Mouse (Mus musculus) liver, embryonic 14.5 days (tissue): ENCODE results near the gene Llgl2. TPM values are rescaled to one million over a fixed set of nuclear protein-coding genes. Genes with fewer than 3 reads are reported as not detected.
"Not testable (repeated sequence)": the region's sequence is repeated elsewhere in the genome, so short reads cannot be mapped to it uniquely, and the experiment has no call there.

Source experiments
- ATAC-seq: fragments of 200-750 bp; cut with Nextera tagmentation; 2 replicates; pipeline ENCODE4 v1.8.0; 2017; ENCODE audit warnings: moderate number of reproducible peaks, mild to moderate bottlenecking, moderate library complexity; ENCODE audit not compliant: insufficient read depth
- DNase-seq, 3 experiments: peaks; one replicate each; pipeline ENCODE4 v3.0.0-alpha.2; 2012 to 2013; ENCODE audit warnings: low read depth in 3 of 3, low spot score in 3 of 3
- H3K27ac ChIP-seq: fragments of 300-500 bp; sonication (generic); 2 replicates; pipeline ENCODE4 v1.5.1; 2014; ENCODE audit warnings: moderate library complexity, mild to moderate bottlenecking, control low read depth, inconsistent platforms
- H3K27me3 ChIP-seq: fragments of 300-500 bp; sonication (generic); 2 replicates; pipeline ENCODE4 v1.6.1; 2014; ENCODE audit warnings: mild to moderate bottlenecking, low read length, moderate library complexity; ENCODE audit not compliant: control insufficient read depth, insufficient read depth
- H3K36me3 ChIP-seq: fragments of 300-500 bp; sonication (generic); replicated peaks from 2 replicates; pipeline ENCODE4 v1.6.1; 2014; ENCODE audit warnings: low read depth; ENCODE audit not compliant: control insufficient read depth, insufficient read depth
- H3K4me1 ChIP-seq, 2 experiments: fragments of 200-500 bp in 1 of 2; fragments of 300-500 bp in 1 of 2; sonication (generic) in 1 of 2; replicated peaks; 2 replicates each; pipeline ENCODE4 v1.6.1; 2012 to 2014; ENCODE audit warnings: antibody characterized with exemption in 1 of 2, inconsistent platforms in 1 of 2, low read length in 1 of 2; ENCODE audit not compliant: control insufficient read depth in 2 of 2, insufficient read depth in 2 of 2
- H3K4me2 ChIP-seq: fragments of 300-500 bp; sonication (generic); 2 replicates; pipeline ENCODE4 v1.6.1; 2014; ENCODE audit warnings: low read depth, mild to moderate bottlenecking, control low read depth, moderate library complexity
- H3K4me3 ChIP-seq, 2 experiments: fragments of 200-500 bp in 1 of 2; fragments of 300-500 bp in 1 of 2; sonication (generic) in 1 of 2; 2 replicates each; pipeline ENCODE4 v1.5.1; 2012 to 2014; ENCODE audit warnings: low read depth in 2 of 2, low read length in 2 of 2, mild to moderate bottlenecking in 2 of 2, control low read depth in 1 of 2, inconsistent platforms in 1 of 2, moderate library complexity in 1 of 2; ENCODE audit not compliant: insufficient read depth in 1 of 2
- H3K9ac ChIP-seq: fragments of 300-500 bp; sonication (generic); replicated peaks from 2 replicates; pipeline ENCODE4 v1.6.1; 2014; ENCODE audit warnings: mild to moderate bottlenecking, control low read depth, moderate library complexity
- H3K9me3 ChIP-seq: fragments of 300-500 bp; sonication (generic); 2 replicates; pipeline ENCODE4 v1.6.1; 2016; ENCODE audit warnings: low read length, mixed read lengths; ENCODE audit not compliant: control insufficient read depth
- CTCF ChIP-seq: IDR thresholded peaks from 2 replicates; pipeline ENCODE4 v1.5.1; 2016; ENCODE audit warnings: antibody characterized with exemption, low read depth, control low read depth
- EP300 ChIP-seq: IDR thresholded peaks from 2 replicates; pipeline ENCODE4 v1.6.1; 2016; ENCODE audit warnings: antibody characterized with exemption, low read depth
- WGBS: fragments of 180-500 bp; shearing (Covaris S2); extraction: QIAGEN DNeasy Blood & Tissue Kit; methylation state at CpG from one replicate; pipeline ENCODE4 v1.1.7; 2014; ENCODE audit not compliant: insufficient replicate concordance; 5-methylcytosine and 5-hydroxymethylcytosine counted together
- polyA plus RNA-seq, 2 experiments: library from polyadenylated mRNA; depleted of rRNA in 1 of 2; stranded (reverse) in 1 of 2; unstranded in 1 of 2; fragments of >200 nt; fragmentation: Nextera tagmentation in 1 of 2; extraction: Ambion mirVana in 1 of 2; gene quantifications; 2 replicates each; pipeline versions ENCODE4 v1.2.1 to v1.2.3; 2012 to 2014

Gene Llgl2
- polyA plus RNA-seq, 2 experiments: 7.5 to 10.5 TPM

DNA sequence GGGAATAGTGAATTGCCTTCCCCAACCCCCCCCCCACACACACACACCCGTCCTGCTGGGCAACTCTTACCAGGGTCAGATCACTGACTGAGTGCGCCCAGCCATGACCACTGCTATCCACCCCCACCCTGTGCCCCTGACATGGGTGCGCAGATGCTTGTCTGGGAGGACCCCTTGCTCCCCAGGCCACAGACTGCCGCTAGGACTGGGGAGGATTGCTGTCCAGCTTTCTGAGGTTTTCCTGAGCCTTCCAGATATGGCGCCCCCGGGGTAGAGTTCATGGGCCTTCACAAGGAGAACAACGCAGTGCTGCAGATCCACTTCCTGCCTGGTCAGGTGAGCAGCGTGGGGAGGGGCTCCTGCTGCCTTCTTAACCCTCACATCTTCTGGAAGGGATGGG, 20.4 kb downstream of the Llgl2 start:
- H3K4me1 ChIP-seq: peaks cover 20 to 32% of the 10 kb centered on the region in 2 experiments
- ATAC-seq: no peak
- TF ChIP-seq CTCF (no peak), EP300 (no peak)
- DNase-seq: no peak
- H3K9ac ChIP-seq: no peak overlapping the region
- no peak overlapping the region for H3K27ac ChIP-seq
- no peaks in the 10 kb centered on the region; the same call in 1 of the 2 replicates for H3K9me3 ChIP-seq
- H3K4me2 ChIP-seq: no peak overlapping the region
- 69% methylated on average over 8 of the region's 8 CpGs for WGBS
- no peaks in the 10 kb centered on the region for H3K27me3 ChIP-seq
- peaks cover 5% of the 10 kb centered on the region for H3K36me3 ChIP-seq
- H3K4me3 ChIP-seq: no peak overlapping the region

GRCm38 (mm10) chr11:115845819-115846218, 22.0 kb downstream of the Llgl2 start:
- Histone ChIP-seq H3K4me2 (no peak overlapping the region), H3K9ac (no peak overlapping the region), H3K36me3 (peaks cover 5% of the 10 kb centered on the region), H3K4me3 (no peak overlapping the region), H3K4me1 (peaks cover 20 to 22% of the 10 kb centered on the region in 2 experiments), H3K27ac (no peak overlapping the region), H3K27me3 (no peaks in the 10 kb centered on the region), H3K9me3 (no peaks in the 10 kb centered on the region; the same call in 1 of the 2 replicates)
- ATAC-seq (no peak), DNase-seq (no peak)
- WGBS: 92% methylated on average over 2 of the region's 2 CpGs
- TF ChIP-seq CTCF (peak; percentile 39; the same call in 1 of the 2 replicates), EP300 (no peak)

DNA sequence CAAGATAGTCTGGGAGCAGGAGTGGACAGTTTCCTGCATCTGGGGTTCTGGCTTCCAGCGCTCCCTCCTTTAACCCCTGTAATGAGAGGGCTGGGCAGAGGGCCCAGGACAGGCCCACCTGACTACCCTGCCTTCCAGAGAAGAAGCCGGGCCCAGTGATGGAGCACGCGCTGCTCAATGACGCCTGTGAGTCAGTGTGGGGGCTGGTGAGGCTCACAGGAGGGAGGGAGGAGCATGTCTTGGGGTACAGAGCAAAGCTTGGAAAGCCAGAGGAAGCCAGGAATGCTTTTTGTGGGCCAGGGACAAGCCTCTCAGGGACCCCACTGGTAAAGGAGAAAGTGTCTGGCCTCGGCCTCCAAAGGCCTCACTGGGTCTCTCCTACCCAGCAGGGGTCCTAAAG, 30.8 kb downstream of the Llgl2 start:
- peaks cover 26% of the 10 kb centered on the region for H3K27me3 ChIP-seq
- DNase-seq: no peak
- H3K27ac ChIP-seq: no peak overlapping the region
- H3K4me3 ChIP-seq: no peak overlapping the region
- H3K36me3 ChIP-seq: no peaks in the 10 kb centered on the region; the same call in 1 of the 2 replicates
- H3K4me2 ChIP-seq: no peak overlapping the region
- H3K4me1 ChIP-seq: no peaks in the 10 kb centered on the region
- ATAC-seq: no peak
- H3K9me3 ChIP-seq: no peaks in the 10 kb centered on the region
- no peak overlapping the region for H3K9ac ChIP-seq
- TF ChIP-seq CTCF: no peak
- TF ChIP-seq EP300: no peak
- WGBS: 82% methylated on average over 6 of the region's 6 CpGs

DNA sequence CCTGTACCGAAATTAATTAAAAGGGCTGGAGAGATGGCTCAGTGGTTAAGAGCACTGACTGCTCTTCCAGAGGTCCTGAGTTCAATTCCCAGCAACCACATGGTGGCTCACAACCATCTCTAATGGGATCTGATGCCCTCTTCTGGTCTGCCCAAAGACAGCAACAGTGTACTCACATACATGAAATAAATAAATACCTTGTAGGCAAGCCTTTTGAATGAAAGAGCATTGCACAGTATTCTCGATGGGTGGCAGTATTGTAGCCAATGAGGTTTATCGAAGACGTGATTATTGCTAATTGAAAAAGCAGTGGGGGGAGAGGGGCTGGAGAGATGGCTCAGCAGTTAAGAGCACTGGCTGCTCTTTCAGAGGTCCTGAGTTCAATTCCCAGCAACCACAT, 33.3 kb downstream of the Llgl2 start:
- H3K4me3 ChIP-seq, H3K9me3 ChIP-seq, H3K4me1 ChIP-seq, H3K9ac ChIP-seq, DNase-seq, ATAC-seq, H3K27ac ChIP-seq, H3K4me2 ChIP-seq, H3K36me3 ChIP-seq: not testable (repeated sequence)
- peaks cover 45% of the 10 kb centered on the region for H3K27me3 ChIP-seq
- WGBS: 75% methylated on average over 4 of the region's 4 CpGs

- WGBS: 63% methylated on average over 13 of the region's 13 CpGs
- peaks cover 45% of the 10 kb centered on the region for H3K27me3 ChIP-seq
- H3K4me3 ChIP-seq: no peak overlapping the region
- no peaks in the 10 kb centered on the region for H3K4me1 ChIP-seq
- DNase-seq (no peak), ATAC-seq (no peak)
- no peaks in the 10 kb centered on the region for H3K36me3 ChIP-seq
- no peak for TF ChIP-seq CTCF
- no peak for TF ChIP-seq EP300
- no peak overlapping the region for H3K27ac ChIP-seq
- H3K9me3 ChIP-seq: no peaks in the 10 kb centered on the region
- no peak overlapping the region for H3K4me2 ChIP-seq
- H3K9ac ChIP-seq: no peak overlapping the region
These were observed 34.1 kb downstream of the Llgl2 start for GRCm38 (mm10) chr11:115857936-115858335.

GRCm38 (mm10) chr11:115858354-115858753, 34.5 kb downstream of the Llgl2 start, which contains the start of gene Myo15b:
TSS of gene Myo15b (plus strand) at chr11:115858406.
- Histone ChIP-seq H3K9ac (no peak within 1 kb of the TSS), H3K27ac (no peak within 1 kb of the TSS), H3K27me3 (peaks cover 45% of the 10 kb centered on the region), H3K4me1 (no peaks in the 10 kb centered on the region), H3K4me2 (peak within 1 kb of the TSS; percentile 46), H3K4me3 (peak within 1 kb of the TSS in 1 of 2 experiments; percentile 31; a peak in 2 of 4 replicates), H3K36me3 (no peaks in the 10 kb centered on the region), H3K9me3 (no peaks in the 10 kb centered on the region)
- TF ChIP-seq EP300 (no peak), CTCF (no peak)
- DNase-seq (no peak), ATAC-seq (no peak)
- WGBS: 11% methylated on average over 27 of the region's 27 CpGs
